Mouse (Mus musculus) spleen, adult 2 months (tissue): Measurements from ENCODE around the gene Sgk1.

Source experiments
- CTCF ChIP-seq: fragments of 200-500 bp; IDR thresholded peaks from 2 replicates; pipeline ENCODE4 v1.5.1; 2011; ENCODE audit warnings: mild to moderate bottlenecking, inconsistent platforms; ENCODE audit not compliant: insufficient read depth, insufficient read length, insufficient replicate concordance; ENCODE audit errors: extremely low read depth
- POLR2A ChIP-seq: fragments of 200-500 bp; IDR thresholded peaks from 2 replicates; pipeline ENCODE4 v1.6.1; 2011; ENCODE audit warnings: low read depth, low read length, inconsistent platforms

- no peak for TF ChIP-seq CTCF
- TF ChIP-seq POLR2A = no peak
These were observed 70.5 kb downstream of the Sgk1 start for GRCm38 (mm10) chr10:21952520-21952919.
